8 mouse cellular contexts compared by ENCODE assay signal in the genomic region with DNA sequence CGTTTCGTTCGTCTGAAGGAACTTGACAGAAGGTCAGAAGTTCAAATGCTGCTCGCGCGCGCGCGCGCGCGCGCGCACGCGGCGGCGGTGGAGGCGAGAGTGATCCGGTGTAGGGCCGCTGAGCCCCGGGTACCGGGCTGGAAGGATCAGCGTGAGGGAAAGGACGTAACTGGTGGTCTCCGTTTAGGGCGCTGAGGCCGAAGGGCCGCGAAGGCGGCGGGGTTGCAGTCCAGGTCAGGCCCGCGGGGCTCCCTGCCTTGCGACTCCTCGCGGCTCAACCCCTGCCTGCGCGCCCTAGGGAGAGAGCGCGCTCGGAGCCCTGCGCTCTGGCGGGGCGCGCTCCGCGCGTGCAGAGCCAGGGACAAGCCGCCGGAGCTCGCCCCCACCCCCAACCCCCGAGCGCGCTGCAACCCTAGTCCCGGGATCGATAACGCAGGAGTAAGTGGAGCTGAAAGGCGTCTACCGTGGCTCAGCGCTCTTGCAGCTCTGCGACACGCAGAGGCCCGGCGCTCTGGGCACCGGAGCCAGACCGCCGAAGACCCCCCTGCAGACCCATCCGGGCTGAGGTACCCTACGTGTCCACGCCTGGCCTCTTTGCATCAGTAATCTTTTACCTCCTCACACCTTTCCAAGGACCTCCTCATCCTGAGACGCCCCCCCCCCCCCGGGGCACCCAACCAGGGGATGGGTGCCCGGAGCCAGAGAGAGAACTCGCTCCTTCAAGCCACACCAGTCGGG. TPM values are rescaled to one million over a fixed set of nuclear protein-coding genes. Genes with fewer than 3 reads are reported as not detected.
DNase-seq lines count a peak whose midpoint lies in the region; ATAC-seq and TF ChIP-seq lines count a peak whose summit lies in the region.

No protein-coding gene starts in this region.

- H3K4me1 ChIP-seq in liver, adult 2 months (ENCODE audit: control insufficient read depth, insufficient read depth, low read length), result peaks cover 4% of the 10 kb centered on the region; the same call in 1 of the 2 replicates
- H3K4me1 ChIP-seq in hindbrain, embryonic 13.5 days (replicated peaks), result peaks cover 57% of the 10 kb centered on the region
- H3K4me1 ChIP-seq in limb, embryonic 13.5 days, result peaks cover 47% of the 10 kb centered on the region

- peak; percentile 54 for DNase-seq in liver, adult 2 months (ENCODE audit: extremely low read depth, low read depth, low spot score)
- DNase-seq in liver, result no peak
- DNase-seq in embryo, embryonic 10.5 days (ENCODE audit: low spot score), result peak; percentile 55
- peak; percentile 44 for DNase-seq in retina, embryonic 14.5 days (ENCODE audit: low spot score)
- no peak for DNase-seq in spleen, postnatal 4 days (ENCODE audit: low spot score in 2 of 2)
- DNase-seq in adipocyte (ENCODE audit: low spot score), result no peak

- no peak for TF ChIP-seq CTCF in liver, adult 2 months (IDR thresholded peaks at IDR 0.05; ENCODE audit: low read depth, low read length)

- ATAC-seq in hindbrain, embryonic 13.5 days (ENCODE audit: low FRiP score), result peak; percentile 41
- ATAC-seq in limb, embryonic 13.5 days (ENCODE audit: low FRiP score, low read depth), result peak; percentile 33; the same call in 1 of the 2 replicates

- peak overlapping the region; percentile 93 for H3K9ac ChIP-seq in liver, adult 2 months (ENCODE audit: low read depth, low read length)
- peak overlapping the region; percentile 74 for H3K9ac ChIP-seq in hindbrain, embryonic 13.5 days
- H3K9ac ChIP-seq in limb, embryonic 13.5 days, result peak overlapping the region; percentile 48; the same call in 1 of the 2 replicates

- H3K9me3 ChIP-seq in hindbrain, embryonic 13.5 days, result no peaks in the 10 kb centered on the region
- H3K9me3 ChIP-seq in limb, embryonic 13.5 days, result no peaks in the 10 kb centered on the region

- TF ChIP-seq POLR2A in liver, adult 2 months (IDR thresholded peaks at IDR 0.05; ENCODE audit: extremely low read depth, insufficient read depth, low read length), result no peak

- peak overlapping the region; percentile 88 for H3K4me3 ChIP-seq in liver, adult 2 months (ENCODE audit: insufficient read depth, low read depth, low read length)
- H3K4me3 ChIP-seq in hindbrain, embryonic 13.5 days, result peak overlapping the region; percentile 56
- H3K4me3 ChIP-seq in limb, embryonic 13.5 days, result peak overlapping the region; percentile 53

- H3K79me2 ChIP-seq in liver, adult 2 months (ENCODE audit: control insufficient read depth, insufficient read depth, low read length), result no peaks in the 10 kb centered on the region

- H3K4me2 ChIP-seq in hindbrain, embryonic 13.5 days, result peak overlapping the region; percentile 88
- H3K4me2 ChIP-seq in limb, embryonic 13.5 days (replicated peaks), result peak overlapping the region; percentile 92

- peaks cover 13% of the 10 kb centered on the region; the same call in 1 of the 2 replicates for H3K27me3 ChIP-seq in liver, adult 2 months (ENCODE audit: control insufficient read depth, insufficient read depth, low read length)
- peaks cover 100% of the 10 kb centered on the region for H3K27me3 ChIP-seq in hindbrain, embryonic 13.5 days
- H3K27me3 ChIP-seq in limb, embryonic 13.5 days, result peaks cover 100% of the 10 kb centered on the region

- WGBS in liver, adult 2 months, result under 1% methylated on average over 76 of the region's 76 CpGs
- under 1% methylated on average over 72 of the region's 76 CpGs for WGBS in hindbrain, embryonic 13.5 days
- WGBS in limb, embryonic 13.5 days, result under 1% methylated on average over 76 of the region's 76 CpGs

- peak overlapping the region; percentile 84 for H3K27ac ChIP-seq in liver, adult 2 months (replicated peaks; ENCODE audit: insufficient read depth, low read depth, low read length)
- peak overlapping the region; percentile 62; the same call in 1 of the 2 replicates for H3K27ac ChIP-seq in hindbrain, embryonic 13.5 days
- H3K27ac ChIP-seq in limb, embryonic 13.5 days, result no peak overlapping the region

- H3K36me3 ChIP-seq in liver, adult 2 months (ENCODE audit: control insufficient read depth, insufficient read depth, low read length), result no peaks in the 10 kb centered on the region
- H3K36me3 ChIP-seq in hindbrain, embryonic 13.5 days, result no peaks in the 10 kb centered on the region
- H3K36me3 ChIP-seq in limb, embryonic 13.5 days, result no peaks in the 10 kb centered on the region

RNA-seq across cellular contexts. Expression of a gene that starts 2.5 kb away (rescaled TPM):
- 0.28 TPM in 1 of 2 replicates, not detected in the other for total RNA-seq in liver, adult 2 months (2014; rRNA removed)
- 0.02 and 0.05 TPM in 2 replicates for polyA plus RNA-seq in liver, adult 2 months (2012; rRNA removed)
- 1.6 and 1.8 TPM in 2 replicates for polyA plus RNA-seq in hindbrain, embryonic 13.5 days (2015; fragmentation: Nextera tagmentation; extraction: Ambion mirVana)
- not detected in 2 replicates for polyA plus RNA-seq in limb, embryonic 13.5 days (2015; fragmentation: Nextera tagmentation; extraction: Ambion mirVana)

Comparison
In these comparisons a context has a peak if more than half of its experiments do, and no peak if none do; other contexts are left out.
1. DNase-seq: peak in liver, adult 2 months (single experiment), embryo, embryonic 10.5 days (single experiment) and retina, embryonic 14.5 days (single experiment); none in liver (single experiment), spleen, postnatal 4 days (0 of 2) and adipocyte (single experiment).
2. Peak in every context shown above with its lines, with median percentiles within 50 percentile points of each other: H3K4me3 ChIP-seq and H3K9ac ChIP-seq.